Mouse (Mus musculus): ENCODE results near the gene Arhgap24.
A peak's percentile ranks its signal among the peaks of the same experiment; 100 is the strongest.

The Arhgap24 gene

DNA sequence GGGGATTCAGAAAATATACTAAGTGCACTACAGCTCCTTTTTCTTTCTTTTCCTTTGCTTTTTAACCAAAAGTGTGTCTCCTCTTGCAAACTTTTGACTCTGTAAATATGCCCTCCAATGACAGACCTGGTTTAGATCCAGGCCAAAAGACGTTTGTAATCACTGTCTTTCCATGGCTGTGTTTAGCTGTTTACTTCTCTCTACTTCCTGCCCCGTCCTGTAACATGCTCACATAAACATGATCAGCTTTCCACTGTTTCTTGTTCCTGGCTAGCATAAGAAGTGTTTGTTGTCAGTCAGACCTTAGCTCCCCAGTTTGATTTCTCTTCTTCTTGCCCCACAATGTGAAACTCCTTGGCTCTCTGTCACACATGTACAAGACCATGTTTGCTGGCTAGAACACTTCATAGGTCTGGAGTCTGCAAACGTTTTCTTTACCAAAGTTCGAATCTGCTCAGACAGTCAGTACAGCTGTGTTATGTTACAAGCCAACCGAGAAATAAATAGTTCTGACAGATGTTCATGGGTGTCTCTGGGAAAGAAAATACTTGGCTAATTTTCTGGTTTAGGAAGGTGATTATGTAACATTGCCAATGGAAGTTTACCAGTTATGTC, 189.6 kb downstream of the Arhgap24 start:
- no peak for DNase-seq (ENCODE audit: low spot score)

DNA sequence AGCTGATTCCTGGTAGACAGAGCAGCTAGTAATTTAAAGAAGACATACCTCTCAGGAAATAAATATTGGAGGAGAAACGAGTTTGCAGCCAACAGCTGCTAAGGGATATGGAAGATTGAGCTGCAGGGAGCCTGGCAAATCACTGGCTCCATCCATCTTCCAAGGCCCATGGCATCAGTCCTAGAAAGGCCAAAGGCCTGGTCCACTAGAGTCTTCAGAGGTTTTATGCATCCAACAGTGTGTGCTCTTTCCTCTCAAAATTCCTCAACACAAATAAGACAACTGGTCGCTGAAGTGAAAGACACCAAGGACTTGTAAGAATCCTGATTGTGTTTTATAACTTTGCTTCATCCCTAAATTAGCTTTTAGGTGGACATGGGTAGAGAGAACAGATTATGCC, 194.1 kb downstream of the Arhgap24 start:
- DNase-seq (ENCODE audit: low spot score) = no peak

DNA sequence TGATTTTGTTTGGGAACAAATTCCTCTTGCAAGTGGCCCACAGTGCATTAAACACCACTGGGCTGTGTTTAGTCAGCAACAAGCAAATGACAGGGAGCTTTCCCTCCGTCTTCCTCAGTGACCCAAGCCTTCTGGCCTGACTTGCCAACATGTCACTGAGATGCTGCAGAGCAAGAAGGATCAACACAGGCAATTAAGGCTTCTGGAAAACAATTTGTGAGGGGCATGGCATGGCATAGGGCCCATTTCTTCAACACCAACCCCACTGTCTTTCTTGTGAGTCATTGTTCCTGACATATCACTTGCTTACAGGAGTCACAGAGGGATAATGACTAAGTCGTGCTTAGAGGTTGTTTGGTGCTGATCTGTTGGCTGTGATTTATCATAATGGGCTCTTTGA, 196.0 kb downstream of the Arhgap24 start:
- DNase-seq (ENCODE audit: low spot score) = no peak

GRCm38 (mm10) chr5:102687673-102688072, 206.5 kb downstream of the Arhgap24 start:
- no peak for DNase-seq (ENCODE audit: low spot score)

DNA sequence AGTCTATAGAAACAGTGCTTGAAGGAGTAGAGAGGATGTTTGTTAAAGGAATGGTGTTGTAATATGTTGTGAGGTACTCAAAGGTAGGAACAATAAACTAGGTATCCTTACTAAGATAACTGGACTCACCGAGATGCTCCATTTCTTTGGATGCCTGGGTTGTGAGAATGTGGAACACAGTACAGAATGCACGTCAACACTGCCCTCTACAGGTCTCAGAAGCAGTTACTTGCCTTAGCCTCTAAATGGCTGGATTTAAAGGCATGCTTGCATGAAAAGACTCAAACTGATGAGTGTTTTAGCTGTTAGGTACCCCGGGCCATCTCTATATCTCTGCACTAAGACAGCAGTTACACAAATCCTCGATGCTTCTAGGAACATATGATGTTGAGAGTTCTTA, 211.3 kb downstream of the Arhgap24 start:
- DNase-seq (ENCODE audit: low spot score) = peak; percentile 79

GRCm38 (mm10) chr5:102693192-102693591, 212.0 kb downstream of the Arhgap24 start:
- no peak for DNase-seq (ENCODE audit: low spot score)

- DNase-seq (ENCODE audit: low spot score) = no peak
Observed at GRCm38 (mm10) chr5:102693871-102694270, 212.7 kb downstream of the Arhgap24 start.

DNA sequence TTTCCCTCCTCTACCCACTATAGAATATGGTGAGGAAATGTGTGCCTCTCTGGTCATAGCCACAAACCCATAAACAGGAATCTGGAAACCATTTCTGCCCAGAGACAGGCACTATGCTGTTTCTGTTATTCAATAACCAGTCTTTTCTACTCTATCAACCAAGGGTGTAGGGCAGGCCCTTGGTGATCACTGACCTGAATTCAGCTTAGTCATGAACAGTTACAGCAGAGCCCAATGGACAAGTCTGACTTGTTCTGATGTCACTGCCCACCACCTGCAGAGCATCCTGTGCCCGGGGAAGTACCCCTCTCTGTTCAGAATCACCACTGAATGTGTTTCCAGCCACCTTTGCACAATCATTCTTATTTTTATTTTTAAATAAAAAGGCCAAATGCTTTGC, 216.6 kb downstream of the Arhgap24 start:
- DNase-seq (ENCODE audit: low spot score) = no peak

DNA sequence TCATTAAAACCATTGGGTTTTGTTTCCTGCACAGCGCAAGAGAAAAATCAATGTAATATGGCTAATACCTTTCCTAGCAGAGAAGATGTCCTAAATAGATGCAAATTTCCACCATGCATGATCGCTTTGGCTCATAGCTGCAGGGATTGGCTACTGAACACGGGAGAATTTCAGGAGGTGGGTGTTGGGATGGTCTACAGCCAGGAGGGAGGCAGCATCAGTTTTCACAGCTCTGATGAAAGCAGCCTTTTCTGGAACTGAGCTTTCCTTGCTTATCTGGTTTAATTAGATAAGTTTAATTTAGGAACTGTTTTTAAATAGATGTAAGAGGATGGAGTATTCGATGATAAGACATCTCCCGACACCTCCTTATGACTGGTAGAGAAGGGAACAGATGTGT, 217.2 kb downstream of the Arhgap24 start:
- no peak for DNase-seq (ENCODE audit: low spot score)

DNA sequence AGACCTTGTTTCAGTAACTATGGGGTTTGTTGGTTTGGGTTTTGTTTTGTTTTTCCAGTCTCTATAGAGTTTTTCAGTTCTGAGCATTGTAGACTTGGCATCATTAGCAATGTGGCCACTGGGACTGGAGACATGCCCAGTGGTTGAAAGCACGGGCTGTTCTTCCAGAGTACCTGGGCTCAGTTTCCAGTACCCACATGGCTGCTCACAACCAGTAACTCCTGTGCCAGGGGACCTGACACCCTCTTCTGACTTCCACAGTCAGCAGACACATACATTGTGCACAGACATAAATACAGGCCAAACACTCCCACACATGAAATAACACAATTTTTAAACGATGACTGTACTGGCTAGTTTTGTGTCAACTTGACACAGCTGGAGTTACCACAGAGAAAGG, 217.7 kb downstream of the Arhgap24 start:
- DNase-seq (ENCODE audit: low spot score) = no peak

- DNase-seq (ENCODE audit: low spot score) = no peak
Observed at GRCm38 (mm10) chr5:102702581-102702980, 221.4 kb downstream of the Arhgap24 start.

- DNase-seq (ENCODE audit: low spot score) = peak; percentile 77
Observed at GRCm38 (mm10) chr5:102703325-102704099, 222.3 kb downstream of the Arhgap24 start.

DNA sequence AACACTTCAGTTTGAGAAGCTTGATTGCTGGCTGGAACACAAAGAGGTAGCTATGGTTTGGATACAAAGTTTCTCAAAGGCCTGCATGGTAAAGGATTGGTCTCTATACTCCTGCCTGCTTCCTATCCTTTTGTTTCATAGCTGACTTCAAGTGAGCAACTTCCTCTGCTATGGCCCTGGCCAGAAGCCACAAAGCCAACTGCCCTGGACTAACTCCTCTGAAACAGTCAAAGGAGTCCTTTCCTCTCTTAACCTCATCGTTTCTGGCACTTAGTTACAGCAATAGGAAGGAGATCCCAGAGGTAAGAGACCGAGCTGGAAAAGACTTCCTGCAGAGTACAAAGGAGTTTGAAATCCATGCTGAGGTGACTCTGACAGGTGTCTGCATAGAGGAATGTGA, 224.0 kb downstream of the Arhgap24 start:
- no peak for DNase-seq (ENCODE audit: low spot score)

DNA sequence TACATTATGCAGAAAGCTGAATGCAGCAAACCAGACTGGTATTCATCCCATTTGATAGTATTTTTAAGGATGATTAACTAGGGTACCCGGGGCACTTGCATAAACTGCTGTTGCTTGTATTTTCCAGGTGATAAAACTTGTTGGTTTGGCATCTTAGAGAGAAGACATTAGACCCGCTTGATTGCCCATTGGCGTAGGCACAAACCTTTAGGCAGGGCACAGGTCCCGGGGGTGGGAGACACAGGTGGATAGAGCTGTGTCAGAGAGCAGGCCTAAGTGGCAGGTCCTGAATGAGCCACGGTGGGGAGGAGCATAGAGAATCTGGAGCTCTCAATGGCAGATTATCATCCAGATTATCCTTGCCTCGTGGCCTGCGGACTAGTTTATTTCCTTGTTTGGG, 229.1 kb downstream of the Arhgap24 start:
- no peak for DNase-seq (ENCODE audit: low spot score)

DNA sequence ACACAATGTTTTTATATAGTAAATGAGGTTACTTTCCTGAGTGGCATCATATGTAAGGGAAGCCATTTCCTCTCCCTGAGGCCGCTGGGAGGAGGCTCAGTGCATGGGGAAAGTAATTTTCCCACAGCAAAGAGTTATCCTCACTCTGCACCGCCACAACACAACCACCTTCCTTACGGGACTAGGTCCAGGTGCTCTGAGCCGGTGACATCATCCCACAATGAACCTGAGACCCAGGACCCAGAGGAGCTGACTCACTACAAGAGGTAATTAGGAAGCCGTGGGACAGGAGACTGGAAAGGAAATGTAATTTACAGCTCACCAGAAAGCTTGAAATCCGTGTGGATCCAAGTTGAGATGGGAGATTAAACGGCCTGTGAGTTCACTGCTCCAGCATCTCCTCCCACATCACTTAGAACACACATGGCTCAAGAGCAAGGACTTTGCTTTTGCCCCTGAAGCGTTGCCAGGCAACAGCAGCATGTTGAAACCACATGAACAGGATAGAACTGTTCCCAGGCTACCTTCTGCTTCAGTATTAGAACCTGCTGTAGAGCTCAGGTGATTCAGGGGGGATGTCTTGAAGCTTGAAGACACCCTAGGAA, 238.3 kb downstream of the Arhgap24 start:
- no peak for DNase-seq (ENCODE audit: low spot score)

- no peak for DNase-seq (ENCODE audit: low spot score)
Observed at GRCm38 (mm10) chr5:102723558-102723957, 242.4 kb downstream of the Arhgap24 start.

GRCm38 (mm10) chr5:102724813-102725348, 243.7 kb downstream of the Arhgap24 start:
- no peak for DNase-seq (ENCODE audit: low spot score)

DNA sequence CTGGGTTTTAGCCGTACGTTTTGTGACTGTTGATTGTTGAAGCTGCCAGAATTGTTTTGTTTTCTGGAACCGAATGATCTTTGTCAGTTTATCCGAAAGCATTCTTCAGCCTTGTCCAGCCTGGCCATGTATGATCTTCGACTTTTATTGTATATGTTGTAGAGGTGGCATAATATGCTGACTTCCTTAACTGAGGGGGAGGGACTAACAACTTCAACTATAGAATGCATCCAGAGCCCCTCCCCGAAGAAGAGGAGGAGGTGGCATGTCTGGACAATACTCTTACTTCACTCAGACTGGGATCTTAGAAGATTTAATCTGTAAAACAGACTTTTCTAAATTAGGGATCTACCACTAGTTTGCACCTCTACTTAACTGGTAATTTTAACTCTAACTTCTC, 244.2 kb downstream of the Arhgap24 start:
- no peak for DNase-seq (ENCODE audit: low spot score)

GRCm38 (mm10) chr5:102726985-102727384, 245.8 kb downstream of the Arhgap24 start:
- DNase-seq (ENCODE audit: low spot score) = no peak

GRCm38 (mm10) chr5:102728531-102728930, 247.3 kb downstream of the Arhgap24 start:
- DNase-seq (ENCODE audit: low spot score) = no peak

DNA sequence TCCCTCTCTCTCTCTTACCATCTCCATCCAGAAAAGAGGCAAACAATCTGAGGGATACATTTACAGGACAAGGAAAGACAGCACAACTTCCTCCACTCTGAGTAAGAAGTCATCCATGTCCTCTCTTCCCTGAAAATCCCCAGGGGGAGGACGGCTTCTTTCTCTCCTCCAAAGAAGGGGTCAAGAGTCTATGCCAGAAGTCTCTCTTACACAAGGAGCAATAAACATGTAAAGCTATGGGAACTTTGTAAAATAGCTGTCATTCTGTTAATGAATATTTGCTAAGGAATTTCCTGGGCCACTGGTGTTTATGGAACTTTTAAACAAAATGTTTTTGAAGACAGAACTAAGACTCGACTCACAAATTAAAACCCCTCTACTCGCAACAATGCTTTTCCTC, 248.3 kb downstream of the Arhgap24 start:
- DNase-seq (ENCODE audit: low spot score) = no peak

DNA sequence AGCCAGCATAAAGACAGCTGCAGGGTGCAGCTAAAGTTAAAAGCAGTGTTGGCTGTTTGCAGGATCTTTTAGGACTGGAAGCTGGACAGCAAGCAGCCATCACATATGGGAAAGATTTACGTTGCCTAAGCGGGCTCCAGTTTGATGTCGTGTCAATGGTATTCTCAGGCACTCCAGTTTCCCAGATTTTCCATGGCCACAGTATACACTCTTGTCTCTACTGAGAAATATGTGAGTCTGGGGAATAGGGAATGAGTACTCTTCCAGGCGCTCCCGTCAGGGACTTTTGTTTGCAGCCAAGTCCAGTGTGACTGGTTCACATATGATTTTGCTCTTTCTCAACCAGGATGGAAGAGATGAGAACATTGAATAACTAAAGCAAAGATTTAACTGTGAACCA, 254.9 kb downstream of the Arhgap24 start:
- DNase-seq (ENCODE audit: low spot score) = no peak
